Mouse (Mus musculus) midbrain, embryonic 15.5 days (tissue): ENCODE measurements around the gene Zfp217. TPM values are rescaled to one million over a fixed set of nuclear protein-coding genes. Genes with fewer than 3 reads are reported as not detected.

Experiments used
- ATAC-seq: fragments of 200-750 bp; cut with Nextera tagmentation; replicated peaks from 2 replicates; pipeline ENCODE4 v1.8.0; 2017; ENCODE audit warnings: moderate TSS enrichment
- H3K27ac ChIP-seq: fragments of 300-500 bp; sonication (generic); 2 replicates; pipeline ENCODE4 v1.5.1; 2015; ENCODE audit warnings: mild to moderate bottlenecking, inconsistent platforms
- H3K27me3 ChIP-seq: fragments of 300-500 bp; sonication (generic); replicated peaks from 2 replicates; pipeline ENCODE4 v1.6.1; 2015; ENCODE audit warnings: inconsistent platforms
- H3K36me3 ChIP-seq: fragments of 300-500 bp; sonication (generic); replicated peaks from 2 replicates; pipeline ENCODE4 v1.6.1; 2015; ENCODE audit warnings: inconsistent platforms
- H3K4me1 ChIP-seq: fragments of 300-500 bp; sonication (generic); 2 replicates; pipeline ENCODE4 v1.6.1; 2015; ENCODE audit warnings: inconsistent platforms
- H3K4me2 ChIP-seq: fragments of 300-500 bp; sonication (generic); 2 replicates; pipeline ENCODE4 v1.6.1; 2015; ENCODE audit warnings: inconsistent platforms, mild to moderate bottlenecking, moderate library complexity
- H3K4me3 ChIP-seq: fragments of 300-500 bp; sonication (generic); 2 replicates; pipeline ENCODE4 v1.5.1; 2015; ENCODE audit warnings: mild to moderate bottlenecking, inconsistent platforms
- H3K9ac ChIP-seq: fragments of 300-500 bp; sonication (generic); 2 replicates; pipeline ENCODE4 v1.6.1; 2015; ENCODE audit warnings: mild to moderate bottlenecking, inconsistent platforms
- H3K9me3 ChIP-seq: fragments of 300-500 bp; sonication (generic); 2 replicates; pipeline ENCODE4 v1.6.1; 2016; ENCODE audit warnings: inconsistent platforms
- WGBS: fragments of 180-500 bp; shearing (Covaris S2); methylation state at CpG from one replicate; pipeline ENCODE4 v1.1.7; 2015; ENCODE audit warnings: mixed read lengths; 5-methylcytosine and 5-hydroxymethylcytosine counted together
- polyA plus RNA-seq: library from polyadenylated mRNA; unstranded; fragments of >200 nt; fragmentation: Nextera tagmentation; extraction: Ambion mirVana; gene quantifications from 2 replicates; pipeline ENCODE4 v1.2.1, GENCODE M21; 2015

Zfp217 gene
- polyA plus RNA-seq, 1 experiment from 2014 or later, result 1.4 TPM

GRCm38 (mm10) chr2:170070641-170071241, 77.2 kb downstream of the Zfp217 start:
- ATAC-seq, result no peak
- H3K4me2 ChIP-seq, result no peak overlapping the region
- H3K36me3 ChIP-seq, result no peaks in the 10 kb centered on the region
- H3K4me1 ChIP-seq, result 0 out of 2 replicates have a peak, but pooled peaks cover 4% of the 10 kb centered on the region
- no peak overlapping the region for H3K27ac ChIP-seq
- no peak overlapping the region for H3K9ac ChIP-seq
- H3K4me3 ChIP-seq, result no peak overlapping the region
- WGBS, result 63% methylated on average over 15 of the region's 15 CpGs
- no peaks in the 10 kb centered on the region for H3K27me3 ChIP-seq
- no peaks in the 10 kb centered on the region for H3K9me3 ChIP-seq

DNA sequence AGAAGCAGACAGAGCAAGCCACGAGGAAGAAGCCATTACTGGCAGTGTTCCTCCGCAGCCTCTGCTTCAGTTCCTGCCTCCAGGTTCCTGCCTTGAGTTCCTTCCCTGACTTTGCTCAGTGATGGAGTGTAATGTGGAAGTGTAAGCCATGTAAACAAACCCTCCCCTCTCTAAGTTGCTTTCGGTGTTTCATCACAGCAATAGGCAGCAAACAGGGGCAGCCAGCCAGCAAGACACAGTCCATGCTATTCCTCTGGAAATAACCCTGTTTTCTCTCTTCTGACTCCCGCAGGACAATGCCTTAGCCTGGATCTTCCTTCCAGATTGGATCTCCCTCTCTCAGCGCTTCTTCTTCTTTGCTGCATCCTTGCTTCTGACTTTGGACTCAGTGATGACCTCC, 77.9 kb downstream of the Zfp217 start:
- Histone ChIP-seq H3K27ac (no peak overlapping the region), H3K4me1 (0 out of 2 replicates have a peak, but pooled peaks cover 4% of the 10 kb centered on the region), H3K4me3 (no peak overlapping the region), H3K9me3 (no peaks in the 10 kb centered on the region), H3K27me3 (no peaks in the 10 kb centered on the region), H3K4me2 (no peak overlapping the region), H3K36me3 (no peaks in the 10 kb centered on the region), H3K9ac (no peak overlapping the region)
- ATAC-seq, result no peak
- 83% methylated on average over 5 of the region's 5 CpGs for WGBS

DNA sequence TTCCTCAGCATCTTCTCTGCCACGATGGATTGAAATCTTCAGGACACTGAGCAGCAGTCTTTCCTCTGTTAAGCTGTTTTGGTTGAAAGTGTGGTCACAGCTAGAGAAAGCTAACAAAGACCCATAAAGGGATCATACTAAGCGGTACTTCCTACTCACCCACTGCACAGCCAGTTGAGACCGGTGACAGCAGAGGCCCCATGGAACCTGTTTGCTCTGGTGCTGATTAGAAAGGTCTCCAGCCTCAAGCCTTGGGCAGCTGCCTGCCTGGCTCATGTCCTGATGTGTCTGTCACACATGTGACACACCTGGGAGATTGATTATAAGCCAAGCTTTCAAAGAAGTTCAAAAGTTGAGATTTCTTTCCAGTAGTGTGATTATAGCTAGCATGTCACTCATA, 85.5 kb downstream of the Zfp217 start:
- no peak for ATAC-seq
- Histone ChIP-seq H3K27ac (no peak overlapping the region), H3K36me3 (no peaks in the 10 kb centered on the region), H3K9ac (no peak overlapping the region), H3K4me2 (no peak overlapping the region), H3K27me3 (no peaks in the 10 kb centered on the region), H3K9me3 (no peaks in the 10 kb centered on the region), H3K4me1 (no peaks in the 10 kb centered on the region), H3K4me3 (no peak overlapping the region)
- WGBS, result 77% methylated on average over 3 of the region's 3 CpGs

DNA sequence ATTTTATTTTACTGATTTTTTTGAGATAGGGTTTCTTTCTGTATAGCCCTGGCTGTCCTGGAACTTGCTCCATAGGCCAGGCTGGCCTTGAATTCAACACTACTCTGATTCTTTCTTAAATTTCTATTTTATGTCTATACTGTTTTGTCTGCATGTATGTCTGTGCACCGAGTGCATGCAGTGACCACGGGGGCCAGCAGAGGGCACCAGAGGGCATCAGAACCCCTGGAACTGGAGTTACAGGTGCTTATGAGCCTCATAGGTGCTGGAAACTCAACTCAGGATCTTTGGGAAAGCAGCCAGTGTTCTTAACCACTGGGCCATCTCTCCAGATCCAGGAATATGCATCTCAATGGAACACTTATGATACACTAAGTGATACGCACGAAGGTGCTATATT, 87.8 kb downstream of the Zfp217 start:
- no peak for ATAC-seq
- H3K4me1 ChIP-seq, result no peaks in the 10 kb centered on the region
- no peaks in the 10 kb centered on the region for H3K27me3 ChIP-seq
- WGBS, result 70% methylated on average over 4 of the region's 4 CpGs
- H3K36me3 ChIP-seq, result no peaks in the 10 kb centered on the region
- no peak overlapping the region for H3K9ac ChIP-seq
- no peaks in the 10 kb centered on the region for H3K9me3 ChIP-seq
- no peak overlapping the region for H3K27ac ChIP-seq
- H3K4me3 ChIP-seq, result no peak overlapping the region
- no peak overlapping the region for H3K4me2 ChIP-seq

GRCm38 (mm10) chr2:170058774-170059173, 89.1 kb downstream of the Zfp217 start:
- no peaks in the 10 kb centered on the region for H3K9me3 ChIP-seq
- no peaks in the 10 kb centered on the region for H3K4me1 ChIP-seq
- H3K36me3 ChIP-seq, result no peaks in the 10 kb centered on the region
- 86% methylated on average over 14 of the region's 14 CpGs for WGBS
- H3K4me2 ChIP-seq, result no peak overlapping the region
- H3K27ac ChIP-seq, result no peak overlapping the region
- ATAC-seq, result no peak
- H3K4me3 ChIP-seq, result no peak overlapping the region
- no peak overlapping the region for H3K9ac ChIP-seq
- no peaks in the 10 kb centered on the region for H3K27me3 ChIP-seq
